23 mouse cellular contexts compared by ENCODE assay signal in the genomic region with DNA sequence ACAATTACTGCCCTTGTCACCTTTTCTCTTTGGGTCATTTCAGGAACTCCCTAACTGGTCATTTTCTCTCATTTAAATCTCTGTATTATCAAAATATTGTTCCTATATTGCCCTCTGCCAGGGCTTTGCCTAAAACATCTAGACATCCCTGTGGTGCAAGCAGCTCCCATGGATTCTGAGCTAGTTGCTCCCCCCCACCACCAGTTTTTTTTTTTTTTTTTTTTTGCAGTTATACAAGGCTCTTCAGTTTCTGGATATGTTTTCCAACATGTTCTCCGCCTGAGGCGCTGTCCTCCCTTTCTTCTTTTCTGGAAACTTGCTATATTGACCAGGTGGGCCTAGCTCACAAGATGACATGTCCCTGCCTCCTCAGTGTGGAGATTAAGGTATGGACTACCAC. TPM values are rescaled to one million over a fixed set of nuclear protein-coding genes. Genes with fewer than 3 reads are reported as not detected.
DNase-seq lines count a peak whose midpoint lies in the region; ATAC-seq and TF ChIP-seq lines count a peak whose summit lies in the region.
"Had no signal": no experiment of that assay in that cellular context is flagged by ENCODE, and none has a peak within 500 bp of the region (broad histone marks: within the 10 kb centered on the region; RNA-seq: fewer than 3 reads in every experiment).

No protein-coding gene starts in this region.

- ATAC-seq in heart, embryonic 13.5 days (ENCODE audit: extremely low read depth, insufficient number of reproducible peaks, low FRiP score, low TSS enrichment): no peak
- no peak for ATAC-seq in heart, embryonic 11.5 days (replicated peaks; ENCODE audit: insufficient number of reproducible peaks, low FRiP score, low TSS enrichment)
- ATAC-seq in midbrain, embryonic 13.5 days: no peak
- ATAC-seq in midbrain, postnatal 0 days (ENCODE audit: low FRiP score): no peak
- no peak for ATAC-seq in liver, embryonic 13.5 days (ENCODE audit: low read depth)
- ATAC-seq: hindbrain, postnatal 0 days; lung, postnatal 0 days had no signal

- no peak overlapping the region for H3K27ac ChIP-seq in heart, embryonic 13.5 days (replicated peaks)
- no peak overlapping the region for H3K27ac ChIP-seq in heart, embryonic 11.5 days (ENCODE audit: low read depth, low read length)
- no peak overlapping the region for H3K27ac ChIP-seq in midbrain, embryonic 13.5 days
- H3K27ac ChIP-seq in midbrain, postnatal 0 days (ENCODE audit: low read depth, low read length): no peak overlapping the region
- no peak overlapping the region for H3K27ac ChIP-seq in liver, embryonic 13.5 days
- H3K27ac ChIP-seq: embryonic facial prominence, embryonic 13.5 days; hindbrain, postnatal 0 days; kidney, postnatal 0 days; limb, embryonic 15.5 days; midbrain, embryonic 10.5 days had no signal

- peak overlapping the region; percentile 47 for H3K9ac ChIP-seq in heart, embryonic 13.5 days
- H3K9ac ChIP-seq in heart, embryonic 11.5 days (ENCODE audit: low read depth, low read length): no peak overlapping the region
- H3K9ac ChIP-seq in midbrain, embryonic 13.5 days (replicated peaks): no peak overlapping the region
- H3K9ac ChIP-seq in midbrain, postnatal 0 days (replicated peaks; ENCODE audit: low read length, poor library complexity, severe bottlenecking): no peak overlapping the region
- H3K9ac ChIP-seq in liver, embryonic 13.5 days: 0 out of 2 replicates have a peak overlapping the region, but pooled peaks have one; percentile 26
- H3K9ac ChIP-seq: embryonic facial prominence, embryonic 13.5 days; limb, embryonic 15.5 days had no signal

- H3K4me2 ChIP-seq in heart, embryonic 13.5 days: no peak overlapping the region
- no peak overlapping the region for H3K4me2 ChIP-seq in heart, embryonic 11.5 days
- 0 out of 2 replicates have a peak overlapping the region, but pooled peaks have one; percentile 9 for H3K4me2 ChIP-seq in midbrain, embryonic 13.5 days (replicated peaks)
- no peak overlapping the region for H3K4me2 ChIP-seq in midbrain, postnatal 0 days (ENCODE audit: low read depth, low read length, poor library complexity, severe bottlenecking)
- peak overlapping the region; percentile 88 for H3K4me2 ChIP-seq in liver, embryonic 13.5 days
- H3K4me2 ChIP-seq: limb, embryonic 15.5 days had no signal

- no peaks in the 10 kb centered on the region for H3K27me3 ChIP-seq in heart, embryonic 13.5 days (replicated peaks)
- H3K27me3 ChIP-seq in heart, embryonic 11.5 days (ENCODE audit: control insufficient read depth, insufficient read depth, low read length): no peaks in the 10 kb centered on the region
- no peaks in the 10 kb centered on the region for H3K27me3 ChIP-seq in midbrain, embryonic 13.5 days
- no peaks in the 10 kb centered on the region for H3K27me3 ChIP-seq in midbrain, postnatal 0 days (ENCODE audit: insufficient read depth, low read length)
- H3K27me3 ChIP-seq in liver, embryonic 13.5 days: no peaks in the 10 kb centered on the region
- H3K27me3 ChIP-seq: embryonic facial prominence, embryonic 13.5 days; limb, embryonic 15.5 days had no signal

- peaks cover 44% of the 10 kb centered on the region for H3K36me3 ChIP-seq in heart, embryonic 13.5 days
- peaks cover 9% of the 10 kb centered on the region for H3K36me3 ChIP-seq in heart, embryonic 11.5 days (ENCODE audit: control insufficient read depth, insufficient read depth, low read length)
- H3K36me3 ChIP-seq in midbrain, embryonic 13.5 days: peaks cover 36% of the 10 kb centered on the region
- peaks cover 20% of the 10 kb centered on the region for H3K36me3 ChIP-seq in midbrain, postnatal 0 days (ENCODE audit: insufficient read depth, low read length)
- peaks cover 49% of the 10 kb centered on the region for H3K36me3 ChIP-seq in liver, embryonic 13.5 days

- TF ChIP-seq CTCF in midbrain, postnatal 0 days (IDR thresholded peaks at IDR 0.05): no peak

- DNase-seq in midbrain, postnatal 0 days (ENCODE audit: low spot score): no peak
- no peak for DNase-seq in liver, embryonic 13.5 days
- DNase-seq in adrenal gland, adult (ENCODE audit: inconsistent age in 2 of 2, low spot score in 1 of 2): no peak
- no peak for DNase-seq in spleen, postnatal 14 days (ENCODE audit: low spot score in 2 of 2)
- DNase-seq: adrenal gland, postnatal 14 days; B cell, adult 2 months; cerebellum, adult 8-10 months; cerebellum, postnatal 36 days; embryo, embryonic 11 days; gastrocnemius, postnatal 36 days; kidney, adult 18-20 months; layer of hippocampus, adult 9-11 months; right cerebral cortex, postnatal 14 days; thymus, postnatal 14 days had no signal

- H3K4me1 ChIP-seq in heart, embryonic 13.5 days: peaks cover 37% of the 10 kb centered on the region
- 0 out of 2 replicates have a peak, but pooled peaks cover 6% of the 10 kb centered on the region for H3K4me1 ChIP-seq in heart, embryonic 11.5 days (ENCODE audit: control insufficient read depth, insufficient read depth, low read length)
- H3K4me1 ChIP-seq in midbrain, embryonic 13.5 days (replicated peaks): peaks cover 44% of the 10 kb centered on the region
- H3K4me1 ChIP-seq in midbrain, postnatal 0 days (ENCODE audit: insufficient read depth, low read length): peaks cover 9% of the 10 kb centered on the region; the same call in 1 of the 2 replicates
- peaks cover 40% of the 10 kb centered on the region for H3K4me1 ChIP-seq in liver, embryonic 13.5 days (replicated peaks)

- 71% methylated on average over 2 of the region's 2 CpGs for WGBS in heart, embryonic 13.5 days
- 87% methylated on average over 2 of the region's 2 CpGs for WGBS in heart, embryonic 11.5 days (ENCODE audit: insufficient replicate concordance)
- WGBS in midbrain, embryonic 13.5 days: 95% methylated on average over 2 of the region's 2 CpGs
- WGBS in midbrain, postnatal 0 days: 93% methylated on average over 2 of the region's 2 CpGs
- WGBS in liver, embryonic 13.5 days (ENCODE audit: insufficient replicate concordance): 84% methylated on average over 2 of the region's 2 CpGs

- no peak overlapping the region for H3K4me3 ChIP-seq in heart, embryonic 13.5 days
- no peak overlapping the region for H3K4me3 ChIP-seq in heart, embryonic 11.5 days (ENCODE audit: low read depth, low read length)
- no peak overlapping the region for H3K4me3 ChIP-seq in midbrain, embryonic 13.5 days (replicated peaks)
- H3K4me3 ChIP-seq in midbrain, postnatal 0 days (ENCODE audit: low read depth, low read length): no peak overlapping the region
- peak overlapping the region; percentile 93; the same call in 1 of the 2 replicates for H3K4me3 ChIP-seq in liver, embryonic 13.5 days (replicated peaks)

- no peaks in the 10 kb centered on the region for H3K9me3 ChIP-seq in heart, embryonic 13.5 days
- H3K9me3 ChIP-seq in heart, embryonic 11.5 days (replicated peaks; ENCODE audit: control insufficient read depth, low read length): no peaks in the 10 kb centered on the region
- H3K9me3 ChIP-seq in midbrain, embryonic 13.5 days: no peaks in the 10 kb centered on the region
- no peaks in the 10 kb centered on the region for H3K9me3 ChIP-seq in midbrain, postnatal 0 days (ENCODE audit: low read length)
- H3K9me3 ChIP-seq in liver, embryonic 13.5 days (replicated peaks): no peaks in the 10 kb centered on the region
- H3K9me3 ChIP-seq: embryonic facial prominence, embryonic 13.5 days; limb, embryonic 15.5 days; midbrain, embryonic 10.5 days had no signal

RNA-seq across cellular contexts. Expression of gene Zdhhc6, which starts 2.2 kb away (rescaled TPM):
- polyA plus RNA-seq in heart, embryonic 13.5 days (2015; fragmentation: Nextera tagmentation; extraction: Ambion mirVana): 59.4 and 62.3 TPM in 2 replicates
- 76.1 and 82.5 TPM in 2 replicates for polyA plus RNA-seq in heart, embryonic 11.5 days (2014; fragmentation: Nextera tagmentation; extraction: Ambion mirVana)
- polyA plus RNA-seq in midbrain, embryonic 13.5 days (2015; fragmentation: Nextera tagmentation; extraction: Ambion mirVana): 74.3 and 76.0 TPM in 2 replicates
- 41.4 and 42.6 TPM in 2 replicates for total RNA-seq in midbrain, postnatal 0 days (2014; rRNA removed)
- 48.1 and 49.7 TPM in 2 replicates for polyA plus RNA-seq in midbrain, postnatal 0 days (2015; fragmentation: Nextera tagmentation; extraction: Ambion mirVana)
- 64.9 and 74.9 TPM in 2 replicates for polyA plus RNA-seq in liver, embryonic 13.5 days (2015; fragmentation: Nextera tagmentation; extraction: Ambion mirVana)

RNA-seq across cellular contexts. Expression of gene Vti1a, which starts 2.4 kb away (rescaled TPM):
- 14.7 and 15.4 TPM in 2 replicates for polyA plus RNA-seq in heart, embryonic 13.5 days (2015; fragmentation: Nextera tagmentation; extraction: Ambion mirVana)
- polyA plus RNA-seq in heart, embryonic 11.5 days (2014; fragmentation: Nextera tagmentation; extraction: Ambion mirVana): 17.5 and 19.0 TPM in 2 replicates
- polyA plus RNA-seq in midbrain, embryonic 13.5 days (2015; fragmentation: Nextera tagmentation; extraction: Ambion mirVana): 31.4 and 32.8 TPM in 2 replicates
- total RNA-seq in midbrain, postnatal 0 days (2014; rRNA removed): 43.2 and 52.1 TPM in 2 replicates
- polyA plus RNA-seq in midbrain, postnatal 0 days (2015; fragmentation: Nextera tagmentation; extraction: Ambion mirVana): 33.8 and 34.2 TPM in 2 replicates
- 16.7 and 18.2 TPM in 2 replicates for polyA plus RNA-seq in liver, embryonic 13.5 days (2015; fragmentation: Nextera tagmentation; extraction: Ambion mirVana)

Comparison
In these comparisons a context has a peak if more than half of its experiments do, and no peak if none do; other contexts are left out.
1. H3K4me2 ChIP-seq: peak in midbrain, embryonic 13.5 days (single experiment) and liver, embryonic 13.5 days (single experiment); none in heart, embryonic 13.5 days (single experiment), heart, embryonic 11.5 days (single experiment) and midbrain, postnatal 0 days (single experiment).
2. H3K9ac ChIP-seq: peak in heart, embryonic 13.5 days (single experiment) and liver, embryonic 13.5 days (single experiment); none in heart, embryonic 11.5 days (single experiment), midbrain, embryonic 13.5 days (single experiment) and midbrain, postnatal 0 days (single experiment).